Mouse (Mus musculus): ENCODE measurements around the gene Atp8a1. TPM values are rescaled to one million over a fixed set of nuclear protein-coding genes. Genes with fewer than 3 reads are reported as not detected.
"Not testable (repeated sequence)": the region's sequence is repeated elsewhere in the genome, so short reads cannot be mapped to it uniquely, and the experiment has no call there.

Gene Atp8a1
- total RNA-seq, 4 experiments from 2014 or later: 165 to 213 (median 188) TPM

DNA sequence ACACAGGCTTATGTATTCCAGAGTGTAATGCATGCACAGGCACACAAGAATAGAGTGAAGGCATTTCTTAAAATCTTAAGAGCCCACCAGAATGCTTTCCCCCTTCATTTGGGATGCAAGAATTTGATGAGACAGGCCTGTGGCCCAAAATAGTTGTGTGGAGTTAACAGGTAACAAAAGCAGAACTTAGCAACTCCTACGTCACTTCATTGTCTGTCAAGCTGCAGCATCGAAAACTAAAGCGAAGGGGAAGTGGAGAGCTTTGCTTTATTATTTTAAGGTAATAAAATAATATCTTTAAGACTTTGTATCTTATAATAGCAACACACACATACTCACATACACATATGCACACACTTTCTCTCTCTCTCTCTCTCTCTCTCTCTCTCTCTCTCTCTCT lies 20.3 kb downstream of the Atp8a1 start:
- DNase-seq (ENCODE audit: low spot score in 2 of 2): no peak

DNA sequence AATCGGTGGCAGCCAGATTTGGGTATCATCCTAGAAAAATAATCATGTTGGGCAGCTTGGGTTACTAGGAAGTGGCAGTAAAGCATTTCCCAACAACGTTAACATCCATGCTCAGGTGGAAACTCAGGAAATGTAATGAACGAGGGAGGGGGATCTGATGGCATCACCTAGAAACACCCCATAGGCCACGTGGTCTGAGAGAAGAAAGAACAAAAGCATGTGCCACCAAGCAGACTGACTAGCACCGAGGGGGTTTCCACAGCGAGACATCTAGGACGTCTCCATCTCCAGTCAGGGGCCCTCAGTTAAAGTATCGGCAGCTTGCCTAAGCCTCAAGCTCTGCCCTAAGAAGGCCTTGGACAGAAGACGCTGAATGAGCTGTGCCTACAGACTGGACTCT lies 21.0 kb downstream of the Atp8a1 start:
- DNase-seq (ENCODE audit: low spot score in 2 of 2): no peak

DNA sequence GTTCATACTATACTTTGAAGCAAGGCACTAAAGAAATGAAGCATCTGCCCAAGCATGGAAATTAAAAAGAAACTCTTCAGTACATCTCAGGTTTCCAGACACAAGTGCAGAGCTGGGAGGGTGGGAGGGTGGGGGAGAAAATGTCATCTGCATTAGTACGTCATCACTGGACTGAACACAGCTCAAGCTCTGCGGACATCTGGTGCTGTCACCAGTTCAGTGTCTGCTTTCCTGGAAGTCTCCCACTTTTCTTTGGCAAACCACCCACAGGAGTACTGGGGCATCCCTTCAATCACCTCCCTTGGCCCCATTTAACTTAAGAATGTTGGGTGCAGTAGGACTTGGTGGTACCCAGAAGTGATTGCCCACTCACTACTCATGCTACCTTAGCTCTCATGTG lies 22.6 kb downstream of the Atp8a1 start:
- no peak for DNase-seq (ENCODE audit: low spot score in 2 of 2)

DNA sequence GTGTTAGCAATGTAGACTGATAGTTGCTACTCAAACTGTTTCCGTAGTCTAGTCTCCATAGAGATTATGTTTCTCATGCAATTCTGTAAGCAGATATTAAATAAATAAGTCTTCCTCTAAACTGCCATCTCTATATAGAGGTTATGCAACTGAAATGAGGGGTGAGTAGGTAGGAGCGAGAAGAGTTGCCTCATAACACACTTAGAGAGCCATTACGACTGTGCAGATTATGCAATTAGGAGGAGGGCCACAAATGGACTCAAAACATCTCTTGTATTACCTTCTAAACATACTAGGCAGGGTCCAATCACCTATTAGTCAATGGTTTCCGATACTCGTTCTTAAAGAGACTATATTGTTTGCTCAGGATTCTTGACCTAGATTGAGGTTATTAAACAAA lies 23.5 kb downstream of the Atp8a1 start:
- DNase-seq (ENCODE audit: low spot score in 2 of 2): no peak

DNA sequence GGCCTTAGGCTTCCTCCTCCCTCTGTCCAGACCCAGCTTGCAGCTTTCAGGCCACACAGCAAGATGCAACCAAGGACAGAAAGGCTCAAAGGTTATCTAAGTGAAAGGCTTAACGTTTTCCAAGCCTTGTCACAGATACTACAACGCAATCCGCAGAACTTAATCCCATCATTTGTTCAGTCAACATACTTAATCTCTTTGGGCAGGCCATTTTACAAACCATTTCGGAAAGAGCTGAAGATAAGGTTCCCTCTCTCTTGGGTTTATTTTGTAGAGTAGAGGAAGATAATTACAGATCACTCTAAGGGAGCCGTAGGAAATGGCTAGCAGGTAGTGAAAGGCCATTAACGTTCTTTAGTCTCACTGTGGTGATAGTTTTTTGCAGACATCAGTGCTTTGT lies 24.6 kb downstream of the Atp8a1 start:
- DNase-seq (ENCODE audit: low spot score in 2 of 2): no peak

DNA sequence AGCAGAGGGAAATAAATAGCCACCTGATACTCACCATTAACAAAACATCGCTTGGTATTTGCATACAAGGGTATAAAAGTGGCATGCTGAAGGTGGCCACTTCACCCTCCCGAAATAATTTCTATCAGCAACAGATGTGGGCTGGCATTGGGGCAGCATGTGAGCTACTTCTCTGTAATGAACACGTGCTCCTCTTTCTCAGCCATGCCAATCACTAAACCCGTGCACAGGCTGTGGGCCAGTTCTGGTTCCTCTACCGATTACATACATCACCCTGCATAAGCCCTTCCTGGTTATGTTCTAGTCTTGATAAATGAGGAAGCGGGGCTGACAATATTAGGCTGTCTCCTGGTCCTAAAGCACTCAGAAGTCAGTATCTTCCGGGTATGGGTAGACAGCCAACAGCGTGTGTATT lies 25.2 kb downstream of the Atp8a1 start:
- no peak for DNase-seq (ENCODE audit: low spot score in 2 of 2)

DNA sequence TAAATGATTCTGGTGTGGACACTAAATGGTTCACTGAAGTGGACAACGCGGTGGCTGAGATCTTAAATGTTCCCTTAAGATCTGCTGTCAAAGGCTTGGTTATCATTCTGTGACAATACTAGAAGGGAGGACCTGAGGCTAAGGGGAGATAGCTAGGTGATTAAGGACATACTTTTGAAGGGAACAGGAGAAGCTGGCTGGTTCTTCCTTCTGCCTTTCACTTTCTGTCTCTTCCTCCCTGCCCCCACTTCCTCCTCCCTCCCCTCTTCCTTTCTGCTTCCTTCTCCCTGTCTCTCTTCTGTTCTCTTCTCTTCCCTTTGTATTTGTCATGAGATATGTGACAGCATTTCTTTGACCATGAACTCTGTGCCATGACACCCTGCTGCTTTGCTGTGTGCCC lies 26.0 kb downstream of the Atp8a1 start:
- DNase-seq (ENCODE audit: low spot score in 2 of 2): no peak

DNA sequence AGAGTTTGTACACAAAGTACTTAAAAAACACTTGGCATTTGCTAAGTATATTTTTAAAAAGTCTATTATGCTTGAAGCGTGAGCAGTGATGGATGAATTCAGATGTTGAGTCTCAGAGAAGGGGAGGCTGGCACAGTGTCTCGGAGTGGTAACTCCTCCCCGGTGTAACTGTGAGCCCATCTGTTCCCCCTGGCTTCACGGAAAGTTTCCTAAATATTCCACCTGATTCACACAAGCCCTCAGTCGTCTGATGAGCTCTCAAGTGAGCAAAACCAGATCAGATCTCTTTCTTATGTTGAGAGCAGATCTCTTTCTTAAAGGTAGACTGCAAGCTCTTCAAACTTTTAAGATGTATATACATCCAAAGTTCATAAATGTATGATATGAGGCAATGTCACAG lies 27.8 kb downstream of the Atp8a1 start:
- DNase-seq (ENCODE audit: low spot score in 2 of 2): no peak

DNA sequence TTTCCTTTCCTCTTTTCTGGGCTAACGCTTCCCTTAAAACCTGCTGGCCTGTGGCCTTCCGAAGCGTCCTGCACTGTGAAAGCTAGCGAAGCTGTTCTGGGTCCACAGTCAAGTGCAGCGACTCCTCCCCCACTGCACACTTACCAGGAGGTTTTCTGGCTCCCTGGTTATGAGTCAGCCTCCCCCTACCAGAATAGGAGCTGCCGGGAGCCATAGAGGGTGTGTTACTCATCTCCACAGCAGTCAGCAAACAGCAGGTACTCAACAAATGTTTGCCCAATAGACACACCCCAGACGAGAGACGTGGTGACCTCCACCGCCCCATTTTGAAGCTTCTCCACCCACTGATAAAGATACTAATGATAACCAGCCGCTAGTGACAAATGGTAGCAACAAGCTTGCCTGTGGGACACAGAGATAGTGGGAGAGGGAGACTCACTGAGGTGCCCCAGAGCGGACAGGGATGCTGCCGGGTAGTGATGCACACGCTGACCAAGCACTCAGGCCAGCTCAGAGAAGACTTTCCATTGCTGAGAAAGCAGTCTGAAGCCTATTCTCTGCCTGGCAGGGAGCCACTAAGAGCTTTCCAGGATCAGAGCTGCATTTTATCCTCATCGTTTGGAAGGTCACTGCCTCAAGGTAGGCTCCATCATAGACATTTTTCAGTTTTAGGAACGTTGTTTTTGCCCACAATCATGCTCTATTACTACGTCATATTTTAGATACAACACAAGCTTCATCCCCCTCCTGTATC lies 31.5 kb downstream of the Atp8a1 start:
- DNase-seq (ENCODE audit: low spot score in 2 of 2): no peak

DNA sequence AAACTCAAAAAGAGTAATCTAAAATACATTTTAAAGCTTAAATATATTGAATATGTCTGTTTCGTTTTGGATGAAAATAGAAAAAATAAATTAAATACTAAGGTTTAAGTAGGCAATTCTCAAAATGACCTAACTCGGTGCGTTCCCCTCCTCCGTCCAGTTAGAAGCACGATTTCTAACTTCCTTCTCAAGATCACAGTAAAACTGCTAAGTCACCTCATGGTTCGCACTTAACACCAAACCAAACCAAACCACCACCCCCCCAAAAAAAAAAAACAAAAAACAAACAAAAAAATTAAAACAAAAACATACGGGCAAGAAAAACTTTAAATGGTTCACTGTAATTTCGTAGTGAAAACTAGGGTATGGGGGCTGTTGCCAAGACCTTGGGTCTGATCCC lies 32.2 kb downstream of the Atp8a1 start:
- not testable (repeated sequence) for DNase-seq (ENCODE audit: low spot score in 2 of 2)

DNA sequence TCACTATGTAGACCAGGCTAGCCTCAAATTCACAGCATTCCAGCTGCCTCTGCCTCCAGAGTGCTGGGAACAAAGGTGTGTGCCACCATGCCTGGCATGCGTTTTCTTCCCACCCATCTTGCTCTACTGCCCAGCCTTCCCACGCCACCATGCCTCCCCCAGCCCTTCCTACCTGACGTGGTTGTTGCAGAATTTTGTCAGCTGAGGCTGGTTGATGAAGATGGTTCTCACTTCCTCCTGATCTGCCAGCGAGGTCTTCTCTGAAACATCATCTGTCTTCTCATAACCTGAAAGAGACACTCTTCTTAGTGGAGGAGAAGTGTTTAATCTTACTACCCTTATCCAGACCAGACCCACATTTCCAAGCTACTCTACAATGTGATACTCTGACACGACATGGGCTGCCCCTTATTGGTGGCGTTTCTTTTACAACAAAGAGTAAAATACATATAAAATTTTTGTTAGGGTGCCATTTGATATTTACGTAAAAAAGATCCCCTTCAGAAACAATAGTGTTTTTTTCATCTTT lies 32.7 kb downstream of the Atp8a1 start:
- DNase-seq (ENCODE audit: low spot score in 2 of 2): no peak

DNA sequence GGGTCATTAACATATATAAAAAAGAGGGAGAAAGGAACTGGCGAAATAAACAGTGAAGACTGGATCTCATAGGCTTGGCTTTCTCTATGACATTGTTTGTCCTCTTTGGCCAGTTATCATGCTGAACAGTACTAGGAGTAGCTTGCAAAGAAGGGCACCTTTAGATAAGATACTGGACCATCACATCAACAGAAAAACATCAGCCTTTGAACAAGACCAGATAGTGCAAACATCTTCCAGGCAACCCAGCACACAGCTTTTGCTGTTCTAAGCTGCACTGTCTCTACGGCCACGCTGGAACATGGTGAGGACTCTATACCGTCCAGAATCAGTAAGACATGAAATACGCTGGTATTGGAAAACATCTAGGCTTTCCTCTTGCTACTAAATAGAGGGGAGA lies 33.9 kb downstream of the Atp8a1 start:
- no peak for DNase-seq (ENCODE audit: low spot score in 2 of 2)

DNA sequence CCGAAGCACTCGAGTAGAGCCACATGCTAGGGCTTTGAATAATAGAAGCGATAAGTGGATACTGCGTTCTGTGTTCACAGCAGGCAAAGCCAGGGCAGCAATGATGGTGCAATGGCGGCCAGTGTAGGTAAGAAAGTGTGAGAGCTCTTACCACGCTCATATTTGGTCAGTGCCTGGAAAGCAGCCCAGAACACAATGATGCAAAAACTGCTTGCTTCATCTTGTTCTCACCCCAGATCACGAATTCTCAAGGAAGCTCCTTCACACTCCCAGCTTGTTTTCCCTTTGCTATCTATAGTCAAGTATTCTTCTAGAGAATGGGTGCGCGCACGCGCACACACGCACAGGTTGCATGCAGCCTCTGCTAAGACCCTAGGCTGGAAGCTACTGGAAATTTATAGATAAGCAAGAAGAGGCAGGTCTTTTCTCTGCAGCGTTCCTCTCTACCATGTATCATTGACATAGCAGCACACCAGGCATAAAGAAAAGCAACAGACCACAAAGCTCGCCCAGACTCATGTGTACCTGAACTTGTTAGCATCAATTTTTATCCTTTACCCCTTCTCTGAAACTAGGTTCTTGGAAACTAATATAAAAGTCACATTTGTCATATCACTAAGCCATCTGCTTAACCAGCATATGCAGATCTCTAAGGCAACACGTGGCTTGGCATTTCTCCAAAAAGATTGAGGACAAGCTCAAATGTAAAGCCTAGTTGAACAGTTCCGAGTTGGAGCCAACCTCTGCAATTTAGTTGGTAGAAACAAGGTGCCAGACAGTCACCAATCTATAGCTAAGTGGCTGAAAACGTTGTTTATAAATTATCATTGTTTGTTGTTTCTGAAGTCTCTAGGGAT lies 44.8 kb downstream of the Atp8a1 start:
- peak in 1 of 2 experiments; percentile 54 for DNase-seq (ENCODE audit: low spot score in 2 of 2)

DNA sequence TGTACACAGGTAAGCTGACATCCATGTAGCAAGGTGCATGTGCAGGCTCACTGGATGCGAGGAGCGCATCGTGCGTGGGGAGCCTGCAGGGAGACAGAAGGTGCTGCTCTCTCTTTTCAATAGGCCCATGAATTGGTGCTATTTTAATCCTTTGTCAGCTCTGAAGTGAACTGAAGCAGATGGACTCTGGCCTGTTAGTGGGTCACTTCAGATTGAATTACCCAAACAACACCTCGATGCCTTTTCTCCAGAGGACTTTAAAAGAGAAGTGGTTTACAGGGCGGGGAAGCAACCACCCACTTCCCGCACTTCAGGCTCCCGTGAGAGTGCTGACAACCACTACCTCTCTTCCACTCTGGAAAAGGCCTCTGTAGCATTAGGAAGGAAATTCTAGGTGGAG lies 46.4 kb downstream of the Atp8a1 start:
- no peak for DNase-seq (ENCODE audit: low spot score in 2 of 2)

DNA sequence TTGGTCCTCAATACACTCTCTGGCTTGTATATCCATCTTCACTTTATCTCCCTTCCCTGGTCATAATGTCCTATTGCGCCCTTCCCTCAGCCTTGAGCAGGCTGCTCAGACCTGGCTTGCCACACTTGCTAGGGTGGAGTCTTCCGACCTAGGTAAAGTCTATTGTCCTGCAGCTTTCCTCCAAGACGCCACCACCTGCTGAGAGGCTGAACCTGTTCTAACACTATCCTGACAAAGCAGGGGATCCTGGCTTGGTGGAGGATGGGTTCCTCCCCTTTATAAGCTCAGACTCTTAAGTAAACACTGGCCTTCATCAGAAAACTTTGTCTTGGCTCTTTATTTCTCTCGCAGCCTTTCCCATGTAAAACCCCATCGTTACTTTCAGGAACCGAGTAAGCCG lies 47.4 kb downstream of the Atp8a1 start:
- no peak for DNase-seq (ENCODE audit: low spot score in 2 of 2)

DNA sequence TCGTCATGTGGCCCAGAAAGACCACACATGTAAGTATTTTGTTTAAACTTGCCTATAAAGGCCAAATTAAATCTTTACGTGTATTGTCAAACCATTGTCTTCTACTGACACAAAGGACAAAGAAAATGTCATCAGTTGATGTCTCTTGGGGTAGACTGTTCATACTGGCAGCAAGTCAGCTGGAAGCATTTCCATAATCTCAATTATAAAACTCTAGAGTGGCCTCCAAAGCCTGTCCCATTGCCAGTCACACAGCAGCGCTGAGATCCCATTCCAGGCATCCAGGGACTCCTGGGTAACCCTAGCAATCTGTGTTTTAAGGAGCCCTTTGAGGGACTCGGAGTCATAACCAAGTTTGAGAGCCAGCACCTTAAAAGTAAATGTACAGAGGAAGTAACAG lies 48.9 kb downstream of the Atp8a1 start:
- no peak for DNase-seq (ENCODE audit: low spot score in 2 of 2)

DNA sequence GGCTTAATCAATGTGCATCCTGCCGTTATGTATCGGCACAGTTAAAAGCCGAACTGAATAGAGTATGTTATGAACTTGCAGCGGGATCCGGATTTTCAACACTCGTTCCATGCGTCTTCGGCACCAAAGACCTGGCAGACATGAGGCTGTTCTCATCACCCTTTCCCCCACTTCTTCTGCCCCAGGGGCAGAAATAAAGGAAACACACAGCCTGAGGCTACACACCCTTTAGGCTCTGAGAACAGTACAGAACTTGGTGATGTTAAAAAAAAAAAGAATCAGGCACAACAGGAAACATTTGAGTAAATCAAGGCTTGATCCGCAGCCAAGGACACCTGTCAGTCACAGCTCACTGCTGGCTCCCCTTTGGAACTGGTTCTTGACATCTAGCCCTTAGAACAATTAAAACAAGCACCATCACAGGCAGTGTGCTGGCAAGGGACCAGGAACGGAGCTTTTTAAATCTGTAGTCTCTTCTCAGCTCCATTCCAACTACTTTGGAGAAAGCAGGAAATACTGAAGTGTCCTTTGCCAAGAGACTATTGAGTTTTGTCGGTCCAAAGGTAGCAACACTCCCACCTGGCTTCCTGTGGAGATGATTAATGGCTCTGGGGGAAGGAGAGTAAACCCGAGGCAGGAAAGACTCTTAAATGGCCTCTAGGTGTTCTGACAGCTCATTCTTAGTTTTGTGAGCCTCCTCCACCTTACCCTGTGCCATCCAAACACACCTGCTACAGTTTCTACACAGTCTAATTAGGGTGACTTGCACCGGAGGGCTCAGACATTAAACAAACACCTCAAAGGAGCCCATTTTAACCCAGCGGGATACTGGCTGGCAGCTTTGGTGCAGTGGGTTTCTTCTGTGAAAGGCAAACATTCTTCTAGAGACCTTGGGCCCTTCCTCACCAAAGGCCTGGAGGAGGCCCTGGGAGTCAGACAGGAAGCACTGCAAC lies 50.0 kb downstream of the Atp8a1 start:
- DNase-seq (ENCODE audit: low spot score in 2 of 2): no peak

DNA sequence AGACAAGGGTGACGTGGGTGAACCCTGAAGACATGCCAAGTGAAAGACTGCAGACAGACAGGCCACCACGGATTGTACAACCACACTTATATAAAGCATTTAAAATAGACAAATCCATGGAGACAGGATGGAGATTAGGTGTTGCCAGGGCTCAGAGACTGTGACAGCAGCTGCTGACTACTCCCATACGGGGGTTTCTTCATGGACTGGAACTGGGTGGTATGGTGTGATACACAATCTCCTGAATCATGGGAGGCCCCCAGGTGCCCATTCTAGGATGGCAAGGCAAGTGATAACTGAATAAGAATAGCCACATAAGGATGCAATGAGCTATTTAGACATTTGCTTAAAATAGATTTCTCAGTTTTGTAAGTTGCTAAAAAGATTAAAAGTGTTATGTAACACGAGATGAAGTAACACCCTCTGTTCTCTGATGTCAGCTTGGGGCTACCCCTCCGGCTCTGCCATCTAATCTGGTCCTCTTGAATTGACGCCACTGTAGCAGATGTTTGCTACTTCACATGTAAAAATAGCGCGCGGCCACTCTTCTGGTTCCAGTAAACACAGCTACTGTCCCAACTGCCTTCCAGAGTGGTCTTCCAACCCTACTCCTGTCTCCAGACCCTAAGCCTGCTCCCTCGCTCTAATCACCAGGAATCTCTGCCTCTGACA lies 53.0 kb downstream of the Atp8a1 start:
- no peak for DNase-seq (ENCODE audit: low spot score in 2 of 2)

DNA sequence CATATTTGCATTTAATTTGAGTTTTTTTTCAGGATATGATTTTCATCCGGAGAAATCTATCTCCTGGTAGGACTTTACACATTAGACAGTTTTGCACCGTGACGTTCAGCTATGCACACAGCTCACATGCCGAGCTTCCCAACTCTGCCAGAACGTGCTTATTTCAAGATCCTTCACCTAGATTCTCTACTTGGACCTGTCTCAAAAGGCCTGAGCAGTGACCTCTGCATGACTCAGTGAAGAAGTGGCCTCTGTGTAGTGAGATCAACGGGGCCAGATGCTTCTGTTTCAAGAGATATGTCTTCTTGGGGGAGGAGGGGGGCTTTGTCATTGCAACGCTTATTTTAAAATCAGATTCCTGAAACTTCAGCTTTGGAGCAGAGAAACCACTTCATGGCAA lies 64.5 kb downstream of the Atp8a1 start:
- no peak for DNase-seq (ENCODE audit: low spot score in 2 of 2)

DNA sequence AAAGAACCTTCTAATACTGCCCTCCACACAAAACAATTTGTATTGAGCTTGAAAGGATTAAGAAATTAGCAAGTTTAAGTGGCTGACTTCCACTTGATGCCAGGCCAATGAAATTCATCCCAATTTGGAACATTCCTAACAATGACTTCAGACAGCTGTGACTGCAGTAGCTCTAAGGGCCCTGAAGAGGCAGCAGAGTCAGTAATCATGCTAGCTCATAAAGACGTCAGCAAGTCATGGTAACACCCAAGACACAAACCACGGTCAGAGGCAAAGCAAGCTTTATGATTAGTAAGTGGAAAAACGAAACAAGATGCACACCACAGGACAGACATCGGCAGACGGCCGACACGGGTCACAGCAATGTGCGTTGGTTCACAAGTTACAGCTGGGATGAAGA lies 69.2 kb downstream of the Atp8a1 start:
- DNase-seq (ENCODE audit: low spot score in 2 of 2): peak; percentile 57 to 59

DNA sequence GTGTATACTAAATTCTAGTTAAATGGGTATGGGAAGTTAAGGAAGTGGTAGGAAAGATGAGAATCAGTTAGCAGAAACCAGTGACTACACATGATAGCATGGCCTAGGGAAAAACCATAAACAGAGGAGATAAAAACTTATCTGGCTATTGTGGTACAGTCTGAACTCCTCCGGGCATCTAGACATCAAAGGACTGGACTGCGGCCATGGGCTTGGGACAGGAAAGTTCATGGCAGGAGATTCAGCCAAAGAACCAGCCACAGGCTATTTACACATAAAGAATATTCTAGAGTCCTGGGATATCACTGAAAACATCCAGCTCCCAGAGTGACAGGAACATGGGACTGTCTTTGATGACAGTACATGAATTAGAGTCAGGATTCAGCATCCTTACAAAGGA lies 73.0 kb downstream of the Atp8a1 start:
- DNase-seq (ENCODE audit: low spot score in 2 of 2): no peak
